Mouse (Mus musculus) olfactory bulb, adult 2 months (tissue): ENCODE data around the gene Nt5dc3.

Experiments used
- CTCF ChIP-seq: fragments of 200-500 bp; IDR thresholded peaks from 2 replicates; pipeline ENCODE4 v1.5.1; 2012; ENCODE audit warnings: low read depth, mild to moderate bottlenecking, low read length, moderate library complexity; ENCODE audit not compliant: insufficient read depth
- POLR2A ChIP-seq: fragments of 200-500 bp; IDR thresholded peaks from 2 replicates; pipeline ENCODE4 v1.6.1; 2012; ENCODE audit warnings: mild to moderate bottlenecking, low read depth, low read length, moderate library complexity; ENCODE audit not compliant: insufficient read depth

GRCm38 (mm10) chr10:86763672-86764071 is 15.1 kb upstream of the Nt5dc3 start, which contains the start of gene Gm49358:
- TF ChIP-seq CTCF (no peak), POLR2A (no peak)
